Mouse (Mus musculus) urinary bladder, postnatal 0 days (tissue): Measurements from ENCODE around the gene 4930548H24Rik. TPM values are rescaled to one million over a fixed set of nuclear protein-coding genes. Genes with fewer than 3 reads are reported as not detected.

Experiments used
- polyA plus RNA-seq: library from polyadenylated mRNA; unstranded; fragments of >200 nt; fragmentation: Nextera tagmentation; extraction: Ambion mirVana; gene quantifications from 2 replicates; pipeline ENCODE4 v1.2.1, GENCODE M21; 2015

The 4930548H24Rik gene
- not detected in 2 replicates for polyA plus RNA-seq

GRCm38 (mm10) chr5:31485440-31485839 is at the start of gene 4930548H24Rik:
Gene 4930548H24Rik (plus strand): TSS chr5:31485740.

GRCm38 (mm10) chr5:31451878-31452561 is 33.5 kb upstream of the 4930548H24Rik start, which contains the start of gene Zfp512:
Gene Zfp512 (plus strand): TSS chr5:31452431.

GRCm38 (mm10) chr5:31494513-31495297 is 9.2 kb downstream of the 4930548H24Rik start, which contains the start of gene Gpn1:
Gene Gpn1 (plus strand): TSS chr5:31494741.

GRCm38 (mm10) chr5:31526354-31527116 is 41.0 kb downstream of the 4930548H24Rik start, which contains the start of gene Slc4a1ap:
Gene Slc4a1ap (plus strand): TSS chr5:31526995.

GRCm38 (mm10) chr5:31527707-31528106 is 42.2 kb downstream of the 4930548H24Rik start, which contains the start of gene Supt7l:
Gene Supt7l (minus strand): TSS chr5:31527807.

Other genes starting within 250 kb of the 4930548H24Rik start
- 103 and 107 TPM in 2 replicates for gene Nrbp1, start 244.9 kb upstream of the 4930548H24Rik start, polyA plus RNA-seq
- gene Gm9970, start 244.5 kb upstream of the 4930548H24Rik start, polyA plus RNA-seq = 1.0 and 1.3 TPM in 2 replicates
- 30.7 and 32.7 TPM in 2 replicates for gene Krtcap3, start 234.0 kb upstream of the 4930548H24Rik start, polyA plus RNA-seq
- 9.7 and 12.7 TPM in 2 replicates for gene Ift172, start 194.6 kb upstream of the 4930548H24Rik start, polyA plus RNA-seq
- gene Fndc4, start 189.7 kb upstream of the 4930548H24Rik start, polyA plus RNA-seq = 12.9 and 13.2 TPM in 2 replicates
- 0.11 TPM in 1 of 2 replicates, not detected in the other for gene Gckr, start 188.3 kb upstream of the 4930548H24Rik start, polyA plus RNA-seq
- gene Zfp512, start 33.3 kb upstream of the 4930548H24Rik start, polyA plus RNA-seq = 16.1 and 17.2 TPM in 2 replicates
- 25.9 and 26.0 TPM in 2 replicates for gene Gpn1, start 9.0 kb downstream of the 4930548H24Rik start, polyA plus RNA-seq
- gene Slc4a1ap, start 41.3 kb downstream of the 4930548H24Rik start, polyA plus RNA-seq = 17.3 and 20.0 TPM in 2 replicates
- gene Supt7l, start 42.1 kb downstream of the 4930548H24Rik start, polyA plus RNA-seq = 13.3 and 13.4 TPM in 2 replicates
- gene Mrpl33, start 111.2 kb downstream of the 4930548H24Rik start, polyA plus RNA-seq = 490 and 531 TPM in 2 replicates
- 1.8 and 2.8 TPM in 2 replicates for gene Rbks, start 211.9 kb downstream of the 4930548H24Rik start, polyA plus RNA-seq
- gene Babam2, start 211.9 kb downstream of the 4930548H24Rik start, polyA plus RNA-seq = 49.7 and 60.4 TPM in 2 replicates